Mouse (Mus musculus): ENCODE measurements around the gene Chmp4b.

The Chmp4b gene

DNA sequence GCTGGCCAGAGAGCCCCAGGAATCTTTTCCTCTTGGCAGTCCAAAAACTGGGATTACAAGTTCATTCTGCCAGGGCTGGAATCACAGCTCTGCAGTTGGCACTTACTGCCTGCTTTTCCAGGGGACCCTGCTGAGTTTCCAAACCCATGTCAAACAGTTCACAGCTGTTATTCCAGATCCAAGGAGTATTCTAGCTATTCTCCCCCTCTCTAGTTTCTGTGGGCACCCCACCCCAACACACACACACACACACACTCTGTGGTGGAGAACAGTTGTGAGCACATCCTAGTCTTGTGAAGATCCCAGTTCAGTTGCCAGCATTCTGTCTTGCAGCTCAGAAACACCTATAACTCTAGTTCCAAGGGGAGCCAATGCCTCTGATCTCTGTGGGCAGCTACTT lies 65.6 kb downstream of the Chmp4b start:
- DNase-seq (ENCODE audit: low read depth in 1 of 2, low spot score in 2 of 2): no peak

DNA sequence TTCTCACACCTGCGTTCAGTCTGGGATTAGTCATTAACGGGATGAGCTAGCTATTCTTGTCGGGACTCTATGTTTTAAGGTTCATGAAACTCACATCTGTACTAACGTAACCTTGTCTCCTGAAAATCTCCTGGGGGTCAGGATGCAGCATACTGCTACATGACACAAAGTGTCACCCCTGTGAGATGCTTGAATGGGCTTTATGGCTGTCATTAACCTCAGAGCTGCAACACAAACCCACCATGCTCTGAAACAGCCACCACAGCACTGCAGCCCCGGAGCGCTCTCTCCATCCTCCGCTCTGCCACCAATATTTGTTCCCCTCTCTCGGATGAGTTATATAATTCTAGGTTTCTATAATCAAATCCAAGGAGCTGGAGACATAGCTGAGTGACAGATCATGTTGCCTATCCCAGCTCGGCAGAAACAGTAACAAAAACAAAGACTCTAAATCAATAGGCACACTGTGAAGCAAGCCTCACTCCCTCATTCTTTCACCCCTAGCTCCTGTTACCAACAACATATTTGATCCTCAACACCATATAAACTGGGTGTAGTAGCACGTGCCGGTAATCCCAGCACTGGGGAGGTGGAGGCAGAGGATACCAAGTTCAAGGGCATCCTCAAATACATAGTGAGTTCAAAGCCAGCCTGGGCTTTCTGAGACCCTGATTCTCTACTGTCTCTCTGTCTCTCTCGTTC lies 67.5 kb downstream of the Chmp4b start:
- no peak for DNase-seq (ENCODE audit: low read depth in 1 of 2, low spot score in 2 of 2)

DNA sequence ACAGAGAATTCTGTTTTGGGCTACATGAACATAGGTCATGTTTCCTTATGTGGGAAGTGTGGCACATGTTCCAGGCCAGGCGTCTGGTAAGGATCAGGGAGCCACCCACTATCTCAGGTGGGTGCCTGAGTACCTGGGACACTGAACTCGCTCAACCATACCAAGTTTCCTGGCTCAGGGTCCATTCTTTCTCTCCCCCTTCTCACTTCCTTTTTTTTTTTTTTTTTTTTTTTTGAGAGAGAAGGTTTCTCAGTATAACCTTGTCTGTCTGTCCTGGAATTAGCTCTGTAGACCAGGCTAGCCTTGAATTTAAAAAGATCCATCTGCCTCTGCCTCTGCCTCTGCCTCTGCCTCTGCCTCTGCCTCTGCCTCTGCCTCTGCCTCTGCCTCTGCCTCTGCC lies 68.8 kb downstream of the Chmp4b start:
- DNase-seq (ENCODE audit: low read depth in 1 of 2, low spot score in 2 of 2): no peak

DNA sequence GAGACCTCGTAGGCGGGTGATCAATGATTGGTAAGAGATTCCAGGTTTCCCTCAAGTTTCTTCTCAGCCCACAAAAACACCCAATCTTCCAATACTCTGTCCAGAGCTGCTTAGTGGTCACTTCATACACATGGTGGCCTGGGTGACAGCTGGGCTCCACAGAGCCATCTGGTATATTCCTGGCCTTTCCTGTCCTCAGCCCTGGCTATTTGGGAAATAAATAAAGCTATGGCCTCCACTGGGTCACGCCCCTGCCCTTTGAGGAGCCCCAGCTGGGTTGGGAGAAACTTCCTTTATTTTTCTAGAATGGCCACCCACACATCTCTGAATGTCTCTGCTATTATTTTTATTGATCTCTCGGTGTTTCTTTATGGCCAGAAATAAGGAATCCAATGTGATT lies 72.0 kb downstream of the Chmp4b start:
- no peak for DNase-seq (ENCODE audit: low read depth in 1 of 2, low spot score in 2 of 2)

DNA sequence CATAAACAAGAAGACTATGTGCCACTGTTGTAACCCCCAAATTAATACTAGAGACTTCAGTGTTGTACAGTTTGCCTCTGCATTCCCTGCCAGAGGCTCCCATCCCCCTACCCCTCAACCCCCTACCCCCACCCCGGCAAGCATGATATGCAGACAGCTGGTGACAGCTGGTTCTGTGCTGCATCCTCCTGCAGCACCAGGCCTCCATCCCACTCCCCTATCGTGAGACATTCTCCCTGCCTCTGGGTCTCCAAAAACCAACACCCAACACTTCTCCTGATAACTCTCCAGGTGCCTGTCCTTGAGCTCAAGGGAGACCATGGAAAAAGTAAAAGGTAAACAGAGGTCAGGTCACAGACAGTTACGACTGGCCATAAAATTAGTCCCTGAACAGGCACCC lies 78.2 kb downstream of the Chmp4b start:
- no peak for DNase-seq (ENCODE audit: low read depth in 1 of 2, low spot score in 2 of 2)

DNA sequence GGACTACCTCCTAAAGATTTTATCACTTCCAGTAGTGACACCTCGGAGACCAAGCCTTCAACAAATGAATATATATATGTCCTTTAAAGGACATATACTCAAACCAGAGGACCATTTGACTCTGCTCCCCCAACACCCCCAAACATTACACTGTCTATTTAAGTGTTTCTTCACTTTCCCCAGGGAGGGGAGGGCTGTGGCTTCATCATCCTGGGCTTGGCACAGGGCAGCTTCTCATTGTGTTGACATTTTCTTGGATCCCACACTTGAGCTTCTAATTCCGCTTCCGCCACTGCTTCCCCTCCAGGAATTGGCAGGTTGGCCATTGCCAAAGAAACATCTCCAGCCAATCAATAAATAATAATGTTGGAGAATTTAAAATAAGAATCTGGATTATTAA lies 79.3 kb downstream of the Chmp4b start:
- no peak for DNase-seq (ENCODE audit: low read depth in 1 of 2, low spot score in 2 of 2)

DNA sequence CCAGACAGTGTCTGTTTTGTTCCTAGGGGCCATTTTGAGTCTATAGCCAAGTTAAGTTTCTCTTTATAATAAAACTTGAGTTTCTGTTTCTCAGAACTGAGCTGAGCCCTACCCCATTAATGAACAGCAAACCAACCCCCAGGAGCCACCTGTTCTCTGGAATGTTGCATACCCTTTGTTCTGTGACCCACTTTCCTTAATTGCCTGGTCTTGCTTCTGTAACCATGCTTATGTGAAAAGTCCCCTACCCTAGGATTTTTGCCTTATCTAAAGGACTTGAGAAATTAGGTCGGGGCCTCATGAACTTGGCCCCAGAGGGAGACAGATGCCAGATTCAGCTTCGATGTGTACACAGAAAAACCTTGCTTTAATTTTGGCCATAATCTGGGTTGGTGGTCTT lies 80.4 kb downstream of the Chmp4b start:
- no peak for DNase-seq (ENCODE audit: low read depth in 1 of 2, low spot score in 2 of 2)

DNA sequence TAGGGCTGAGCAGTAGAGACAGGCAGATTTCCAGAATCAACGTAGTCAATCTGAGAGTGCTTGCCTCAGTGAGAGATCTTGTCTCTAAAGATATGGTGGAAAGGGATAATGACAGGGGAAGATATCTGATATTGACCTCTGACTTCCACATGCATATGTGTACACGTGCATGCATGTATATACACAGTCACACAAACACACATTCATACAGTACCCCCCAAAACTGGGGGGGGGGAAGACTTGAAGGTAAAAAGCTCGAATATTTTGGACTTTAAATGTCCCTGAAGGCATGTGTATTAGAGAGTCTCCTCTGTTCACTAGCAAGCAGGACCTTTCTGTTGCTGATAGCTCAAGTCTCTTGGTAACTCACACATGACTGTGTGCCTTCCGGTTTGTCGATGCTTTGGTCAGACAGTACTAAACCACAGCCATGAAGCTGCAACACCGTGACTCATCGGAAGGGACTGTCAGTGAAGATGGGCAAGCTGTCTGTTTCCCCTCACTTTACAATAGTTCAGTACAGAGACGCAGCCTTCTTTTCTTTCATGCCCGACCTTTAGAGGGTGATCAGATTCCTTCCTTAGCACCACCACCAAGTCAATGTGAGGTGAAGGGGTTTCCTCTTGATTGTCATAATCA lies 81.1 kb downstream of the Chmp4b start:
- peak in 1 of 2 experiments; percentile 21 for DNase-seq (ENCODE audit: low read depth in 1 of 2, low spot score in 2 of 2)

DNA sequence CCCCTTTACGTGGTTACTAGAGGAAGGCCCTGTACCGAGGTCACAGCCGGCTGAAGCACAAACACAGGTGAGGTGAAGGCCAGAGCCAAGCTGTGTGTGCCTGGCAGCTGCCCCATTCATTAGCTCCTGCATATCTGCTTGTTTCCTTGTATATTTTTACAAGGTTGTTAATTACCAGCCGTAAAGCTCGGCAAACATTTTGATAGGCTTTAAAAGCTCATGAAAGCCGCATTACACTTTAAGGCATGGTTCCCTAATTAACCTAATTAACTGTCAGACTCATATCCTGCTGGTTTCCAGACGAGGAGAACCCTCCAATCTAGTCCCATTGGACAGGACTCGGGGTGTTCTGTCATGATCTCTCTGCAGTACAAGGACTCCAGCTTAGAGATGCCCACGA lies 83.5 kb downstream of the Chmp4b start:
- DNase-seq (ENCODE audit: low read depth in 1 of 2, low spot score in 2 of 2): no peak

DNA sequence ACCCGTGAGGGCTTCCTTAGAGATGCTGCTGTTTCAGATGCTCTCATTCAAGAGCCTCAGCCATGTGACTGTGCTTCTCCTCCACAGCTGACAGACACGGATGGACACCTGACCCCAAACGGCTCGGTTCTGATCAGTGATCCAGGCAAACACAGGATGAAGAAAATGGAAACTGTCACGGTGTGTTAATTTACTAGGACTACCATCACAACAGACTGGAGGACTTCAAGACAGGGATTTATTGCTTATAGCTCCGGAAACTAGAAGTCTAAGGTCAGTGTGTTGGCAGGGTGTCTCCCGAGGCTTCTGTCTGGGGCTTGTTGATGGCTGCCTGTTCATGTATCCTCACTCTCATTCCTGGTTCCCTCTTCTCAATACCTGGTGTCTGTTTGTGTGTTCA lies 83.9 kb downstream of the Chmp4b start:
- no peak for DNase-seq (ENCODE audit: low read depth in 1 of 2, low spot score in 2 of 2)

DNA sequence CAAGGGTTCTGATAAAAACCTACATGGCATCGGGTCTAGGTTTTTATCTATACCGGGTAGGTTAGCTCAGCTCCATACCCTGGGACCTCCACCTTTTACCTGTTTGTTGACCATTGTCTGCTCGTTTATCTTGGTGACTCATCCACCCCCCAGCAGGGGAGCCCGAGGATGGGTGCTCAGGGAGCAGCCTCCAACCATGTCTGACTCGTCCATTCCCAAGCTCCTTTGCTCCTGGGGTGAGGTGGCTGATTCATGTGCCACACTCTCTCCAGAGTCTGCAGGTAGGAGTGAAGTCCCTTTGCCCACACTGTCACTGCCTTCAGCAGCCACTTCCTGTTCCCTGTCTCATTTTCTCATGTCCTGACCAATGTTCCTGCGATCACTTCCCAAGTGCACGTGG lies 84.5 kb downstream of the Chmp4b start:
- DNase-seq (ENCODE audit: low read depth in 1 of 2, low spot score in 2 of 2): no peak

DNA sequence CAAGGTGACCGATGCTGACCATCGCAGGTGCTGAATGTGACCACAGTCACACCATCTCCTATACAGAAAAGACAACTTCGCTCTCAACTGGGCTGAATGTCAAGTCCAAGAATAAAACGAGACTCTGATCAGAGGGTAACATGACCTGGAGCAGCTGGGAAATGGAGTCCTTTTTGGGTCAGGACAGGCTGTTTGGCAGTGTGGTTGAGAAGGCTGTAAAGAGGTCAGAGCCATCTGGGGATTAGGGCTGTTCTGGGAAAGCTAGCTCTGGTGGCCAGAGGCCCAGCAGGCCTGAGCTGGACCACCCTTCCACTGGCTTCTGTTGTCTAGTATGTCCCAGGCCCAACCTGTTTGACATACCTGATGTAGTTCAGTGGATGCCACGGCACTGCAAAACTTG lies 87.1 kb downstream of the Chmp4b start:
- DNase-seq (ENCODE audit: low read depth in 1 of 2, low spot score in 2 of 2): no peak

DNA sequence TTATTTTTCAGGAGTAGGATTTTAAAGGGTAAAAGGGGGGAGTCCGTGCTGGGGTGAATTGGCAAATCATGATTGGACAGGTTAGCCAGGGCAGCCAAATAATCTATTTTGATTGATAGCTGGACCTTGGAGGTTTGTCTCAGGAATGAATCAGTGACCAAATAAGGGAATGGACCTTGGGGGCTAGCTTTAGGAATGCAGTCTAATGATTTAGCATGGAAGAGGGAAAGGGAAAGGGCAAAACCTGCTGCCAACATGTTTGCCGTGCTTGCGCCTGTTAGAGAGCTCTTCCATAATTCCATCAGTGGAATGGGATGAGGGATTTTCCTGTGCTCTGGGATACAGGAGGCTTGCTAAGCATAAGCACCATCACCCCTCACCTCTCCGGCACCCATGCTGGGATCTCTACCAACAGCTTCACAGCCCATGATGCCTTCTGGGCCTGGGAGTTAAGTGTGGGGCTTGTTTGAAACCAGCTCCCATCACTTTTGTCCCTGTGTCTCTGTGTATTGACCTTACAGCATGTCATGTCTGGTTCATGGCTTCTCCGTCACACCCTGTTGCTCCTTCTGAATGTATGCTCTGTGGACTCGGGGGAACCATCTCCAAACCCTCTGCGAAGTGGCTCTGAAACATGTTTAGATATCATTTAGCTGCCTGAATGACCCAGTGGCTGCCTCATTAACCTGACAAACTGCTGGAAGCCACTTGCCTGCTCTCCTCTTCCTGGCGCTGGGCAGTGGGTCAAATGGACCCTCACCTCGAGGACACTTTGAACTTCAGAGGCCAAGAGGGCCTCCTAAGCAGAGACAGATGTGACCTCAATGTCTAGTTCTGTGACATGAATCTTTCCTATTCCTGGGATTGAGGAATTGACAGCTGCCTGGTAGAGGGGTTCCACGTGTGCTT lies 91.7 kb downstream of the Chmp4b start:
- no peak for DNase-seq (ENCODE audit: low read depth in 1 of 2, low spot score in 2 of 2)

DNA sequence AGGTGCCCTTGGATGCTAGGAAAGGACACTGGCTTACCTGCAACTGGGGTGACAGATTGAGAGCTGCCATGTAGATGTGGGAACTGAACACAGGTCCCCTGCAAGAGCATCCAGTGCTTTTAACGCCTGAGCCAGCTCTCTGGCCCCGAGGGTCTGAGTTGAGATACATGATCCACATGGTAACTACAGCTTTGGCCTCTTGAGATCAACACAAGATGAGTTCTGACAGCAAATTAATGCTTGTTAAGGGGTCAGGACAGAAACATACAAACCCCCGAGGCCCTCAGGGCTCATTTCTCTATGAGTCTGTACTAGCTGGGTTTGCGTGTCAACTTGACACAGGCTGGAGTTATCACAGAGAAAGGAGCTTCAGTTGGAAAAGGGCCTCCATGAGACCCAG lies 92.4 kb downstream of the Chmp4b start:
- DNase-seq (ENCODE audit: low read depth in 1 of 2, low spot score in 2 of 2): no peak

All from monocyte, adult 2 months (primary cell).